Mouse (Mus musculus): Measurements from ENCODE around the gene Etfb. TPM values are rescaled to one million over a fixed set of nuclear protein-coding genes. Genes with fewer than 3 reads are reported as not detected.
A peak's percentile ranks its signal among the peaks of the same experiment; 100 is the strongest.
"Not testable (repeated sequence)": the region's sequence is repeated elsewhere in the genome, so short reads cannot be mapped to it uniquely, and the experiment has no call there.

Gene Etfb
- polyA plus RNA-seq (2014; fragmentation: Nextera tagmentation; extraction: Ambion mirVana), result 323 and 358 TPM in 2 replicates

DNA sequence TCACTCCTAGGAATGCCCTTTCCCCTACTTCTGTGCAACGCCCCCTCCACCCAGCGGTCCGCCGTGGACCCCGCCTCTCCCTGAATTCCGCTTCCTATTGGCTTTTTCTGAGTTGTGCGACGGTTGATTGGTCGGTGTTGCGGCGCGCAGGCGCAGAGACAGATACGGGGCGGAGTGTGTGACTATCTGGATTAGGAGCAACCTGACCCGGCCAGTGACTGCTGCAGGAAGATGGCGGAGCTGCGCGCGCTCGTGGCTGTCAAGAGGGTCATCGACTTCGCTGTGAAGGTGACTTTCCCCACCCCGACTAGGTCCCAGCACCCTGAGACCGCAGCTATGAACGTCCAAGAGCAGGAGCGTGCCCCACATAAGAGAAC, at the start of gene Etfb, which contains the start of gene Gm45233:
TSS of gene Etfb (plus strand) at position 167 of the 377 bp plus-strand sequence.
TSS of gene Gm45233 (plus strand) at position 212 of the 377 bp plus-strand sequence.
- Histone ChIP-seq H3K36me3 (ENCODE audit: control insufficient read depth, insufficient read depth, low read length) (no peaks in the 10 kb centered on the region), H3K4me3 (ENCODE audit: low read length) (peak within 1 kb of the TSS; percentile 47), H3K4me1 (ENCODE audit: control insufficient read depth, insufficient read depth, low read length) (peaks cover 13% of the 10 kb centered on the region; the same call in 1 of the 2 replicates), H3K4me2 (replicated peaks; ENCODE audit: low read depth, low read length) (peak within 1 kb of the TSS; percentile 77), H3K9me3 (ENCODE audit: control insufficient read depth, low read length) (no peaks in the 10 kb centered on the region), H3K9ac (ENCODE audit: low read depth, low read length) (peak within 1 kb of the TSS; percentile 67), H3K27ac (ENCODE audit: low read depth, low read length) (peak within 1 kb of the TSS; percentile 98), H3K27me3 (ENCODE audit: control insufficient read depth, insufficient read depth, low read length) (no peaks in the 10 kb centered on the region)
- WGBS, result under 1% methylated on average over 27 of the region's 27 CpGs
- peak; percentile 97 for ATAC-seq (ENCODE audit: low FRiP score, low TSS enrichment)

DNA sequence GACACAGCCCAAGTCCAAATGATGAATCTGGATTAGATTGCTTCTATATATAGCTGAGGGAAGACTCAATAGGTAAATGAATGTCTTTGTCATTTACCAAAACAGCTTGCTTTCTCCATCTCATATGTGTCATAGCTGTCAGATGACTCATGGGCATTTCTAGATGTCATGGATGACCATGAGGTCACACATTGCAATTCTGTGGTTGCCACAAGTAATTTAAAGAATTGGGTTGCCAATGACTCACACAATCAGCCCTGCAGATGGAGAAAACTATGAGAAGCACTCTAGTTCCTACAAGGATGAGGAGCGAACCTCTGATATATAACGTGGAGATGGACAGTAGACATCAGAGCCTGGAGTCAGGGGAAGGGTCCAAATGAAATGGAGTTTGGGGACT, 44.4 kb upstream of the Etfb start:
- WGBS, result 90% methylated on average over 2 of the region's 2 CpGs
- H3K36me3 ChIP-seq (ENCODE audit: control insufficient read depth, insufficient read depth, low read length), result no peaks in the 10 kb centered on the region
- H3K27me3 ChIP-seq (ENCODE audit: control insufficient read depth, insufficient read depth, low read length), result no peaks in the 10 kb centered on the region
- H3K27ac ChIP-seq (ENCODE audit: low read depth, low read length), result no peak overlapping the region
- H3K4me1 ChIP-seq (ENCODE audit: control insufficient read depth, insufficient read depth, low read length), result no peaks in the 10 kb centered on the region
- H3K4me3 ChIP-seq (ENCODE audit: low read length), result no peak overlapping the region
- no peaks in the 10 kb centered on the region for H3K9me3 ChIP-seq (ENCODE audit: control insufficient read depth, low read length)
- H3K9ac ChIP-seq (ENCODE audit: low read depth, low read length), result no peak overlapping the region
- H3K4me2 ChIP-seq (replicated peaks; ENCODE audit: low read depth, low read length), result no peak overlapping the region
- no peak for ATAC-seq (ENCODE audit: low FRiP score, low TSS enrichment)

DNA sequence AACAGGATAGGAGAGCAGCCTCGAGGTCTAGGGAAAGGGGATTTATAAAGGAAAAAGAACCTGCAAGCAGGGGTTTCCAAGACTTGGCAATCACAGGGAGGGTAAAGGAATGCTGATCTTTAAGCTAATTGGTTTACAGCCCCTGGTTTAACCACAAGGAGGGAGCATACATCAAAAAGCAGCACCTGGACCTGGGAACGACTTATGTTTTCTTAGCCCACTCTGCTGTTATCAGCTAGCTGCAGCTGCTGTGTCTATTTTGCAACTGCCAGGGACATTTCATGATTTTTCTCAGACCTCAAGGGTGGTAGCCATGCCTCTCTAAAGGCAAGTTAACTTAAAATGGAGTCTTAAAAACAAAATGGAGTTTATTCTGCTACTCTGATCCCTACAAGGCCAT, 41.2 kb upstream of the Etfb start:
- Histone ChIP-seq H3K27me3 (ENCODE audit: control insufficient read depth, insufficient read depth, low read length) (no peaks in the 10 kb centered on the region), H3K9me3 (ENCODE audit: control insufficient read depth, low read length) (no peaks in the 10 kb centered on the region), H3K4me1 (ENCODE audit: control insufficient read depth, insufficient read depth, low read length) (no peaks in the 10 kb centered on the region), H3K27ac (ENCODE audit: low read depth, low read length) (no peak overlapping the region), H3K4me3 (ENCODE audit: low read length) (no peak overlapping the region), H3K4me2 (replicated peaks; ENCODE audit: low read depth, low read length) (no peak overlapping the region), H3K36me3 (ENCODE audit: control insufficient read depth, insufficient read depth, low read length) (no peaks in the 10 kb centered on the region), H3K9ac (ENCODE audit: low read depth, low read length) (no peak overlapping the region)
- 9% methylated on average over 2 of the region's 2 CpGs for WGBS
- no peak for ATAC-seq (ENCODE audit: low FRiP score, low TSS enrichment)

DNA sequence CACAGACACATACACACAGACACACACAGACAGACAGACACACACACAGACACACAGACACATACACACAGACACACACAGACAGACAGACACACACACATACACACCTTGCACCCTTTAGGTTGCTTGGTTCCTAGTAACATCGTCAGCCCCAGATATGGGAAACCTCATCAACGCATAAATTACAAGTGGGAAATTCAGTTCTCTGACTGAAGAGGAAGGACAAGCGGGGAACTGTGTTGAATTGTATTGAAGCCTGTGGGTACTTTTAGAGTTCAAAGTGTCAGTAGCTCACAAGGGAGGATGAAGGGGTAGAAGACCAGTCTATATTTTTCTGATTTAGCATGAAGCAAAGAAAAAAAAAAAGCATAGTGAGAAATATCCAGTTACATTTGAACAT, 36.3 kb upstream of the Etfb start:
- H3K4me1 ChIP-seq (ENCODE audit: control insufficient read depth, insufficient read depth, low read length), result no peaks in the 10 kb centered on the region; the same call in 1 of the 2 replicates
- ATAC-seq (ENCODE audit: low FRiP score, low TSS enrichment), result no peak
- H3K4me2 ChIP-seq (replicated peaks; ENCODE audit: low read depth, low read length), result no peak overlapping the region
- no peak overlapping the region for H3K9ac ChIP-seq (ENCODE audit: low read depth, low read length)
- H3K36me3 ChIP-seq (ENCODE audit: control insufficient read depth, insufficient read depth, low read length), result no peaks in the 10 kb centered on the region
- H3K27ac ChIP-seq (ENCODE audit: low read depth, low read length), result no peak overlapping the region
- H3K4me3 ChIP-seq (ENCODE audit: low read length), result no peak overlapping the region
- no peaks in the 10 kb centered on the region for H3K27me3 ChIP-seq (ENCODE audit: control insufficient read depth, insufficient read depth, low read length)
- no peaks in the 10 kb centered on the region for H3K9me3 ChIP-seq (ENCODE audit: control insufficient read depth, low read length)
- 81% methylated on average over 3 of the region's 3 CpGs for WGBS

DNA sequence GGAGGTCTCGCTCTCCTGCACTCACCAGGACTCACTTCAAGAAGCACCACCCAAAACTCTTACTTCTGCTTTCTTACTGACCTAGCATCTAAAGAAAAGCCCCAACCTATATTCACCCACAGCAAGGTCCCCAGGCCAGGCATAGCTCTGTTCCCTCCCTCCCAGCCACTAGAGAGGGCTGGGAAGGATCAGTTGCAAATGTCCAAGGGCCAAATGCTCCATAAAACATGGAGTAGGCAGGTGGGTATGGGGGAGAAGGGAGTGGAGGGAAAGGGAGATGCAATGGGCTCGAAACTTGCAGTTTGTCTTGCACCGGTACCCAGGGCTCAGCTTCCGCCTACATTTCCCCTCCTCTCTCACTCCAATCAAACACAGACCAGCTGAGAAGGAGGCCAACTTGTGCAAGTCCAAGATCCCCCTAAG, 35.7 kb upstream of the Etfb start, which contains the start of gene Siglecg:
TSS of gene Siglecg (plus strand) at position 74 of the 423 bp plus-strand sequence.
- no peaks in the 10 kb centered on the region for H3K36me3 ChIP-seq (ENCODE audit: control insufficient read depth, insufficient read depth, low read length)
- no peaks in the 10 kb centered on the region; the same call in 1 of the 2 replicates for H3K4me1 ChIP-seq (ENCODE audit: control insufficient read depth, insufficient read depth, low read length)
- no peaks in the 10 kb centered on the region for H3K27me3 ChIP-seq (ENCODE audit: control insufficient read depth, insufficient read depth, low read length)
- H3K9ac ChIP-seq (ENCODE audit: low read depth, low read length), result no peak within 1 kb of the TSS
- 46% methylated on average over 4 of the region's 4 CpGs for WGBS
- peak; percentile 56; the same call in 1 of the 2 replicates for ATAC-seq (ENCODE audit: low FRiP score, low TSS enrichment)
- no peak within 1 kb of the TSS for H3K4me2 ChIP-seq (replicated peaks; ENCODE audit: low read depth, low read length)
- H3K9me3 ChIP-seq (ENCODE audit: control insufficient read depth, low read length), result no peaks in the 10 kb centered on the region
- H3K27ac ChIP-seq (ENCODE audit: low read depth, low read length), result no peak within 1 kb of the TSS
- no peak within 1 kb of the TSS for H3K4me3 ChIP-seq (ENCODE audit: low read length)

DNA sequence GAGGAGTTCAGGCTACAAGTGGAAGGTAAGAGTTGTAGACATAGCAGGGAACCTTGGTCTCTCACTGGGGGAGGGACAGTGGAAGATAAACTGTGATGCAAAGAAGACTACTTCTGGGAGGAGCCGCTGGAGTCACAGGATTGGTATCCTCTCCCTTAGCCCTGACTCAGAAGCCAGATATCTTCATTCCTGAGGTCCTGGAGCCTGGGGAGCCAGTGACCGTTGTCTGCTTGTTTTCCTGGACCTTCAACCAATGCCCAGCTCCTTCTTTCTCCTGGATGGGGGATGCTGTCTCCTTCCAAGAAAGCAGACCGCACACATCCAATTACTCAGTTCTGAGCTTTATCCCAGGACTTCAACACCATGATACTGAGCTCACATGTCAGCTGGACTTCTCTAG, 34.8 kb upstream of the Etfb start:
- ATAC-seq (ENCODE audit: low FRiP score, low TSS enrichment), result no peak
- 71% methylated on average over 3 of the region's 3 CpGs for WGBS

DNA sequence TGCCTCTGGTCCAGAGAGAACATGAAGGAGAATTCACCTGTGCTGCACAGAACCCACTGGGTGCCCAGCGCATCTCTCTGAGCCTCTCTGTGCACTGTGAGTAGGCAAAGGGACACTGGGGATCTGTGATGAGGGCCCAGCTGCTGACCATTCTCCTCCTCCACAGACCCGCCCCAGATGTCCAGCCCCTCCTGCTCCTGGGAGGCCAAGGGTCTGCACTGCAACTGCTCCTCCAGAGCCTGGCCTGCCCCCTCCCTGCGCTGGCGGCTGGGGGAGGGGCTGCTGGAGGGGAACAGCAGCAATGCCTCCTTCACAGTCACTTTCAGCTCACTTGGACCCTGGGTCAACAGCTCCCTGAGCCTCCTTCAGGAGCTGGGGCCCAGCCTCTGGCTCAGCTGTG, 32.2 kb upstream of the Etfb start:
- H3K9ac ChIP-seq (ENCODE audit: low read depth, low read length); H3K27me3 ChIP-seq (ENCODE audit: control insufficient read depth, insufficient read depth, low read length); H3K4me1 ChIP-seq (ENCODE audit: control insufficient read depth, insufficient read depth, low read length); H3K9me3 ChIP-seq (ENCODE audit: control insufficient read depth, low read length); H3K4me3 ChIP-seq (ENCODE audit: low read length); H3K27ac ChIP-seq (ENCODE audit: low read depth, low read length); H3K4me2 ChIP-seq (replicated peaks; ENCODE audit: low read depth, low read length); H3K36me3 ChIP-seq (ENCODE audit: control insufficient read depth, insufficient read depth, low read length): not testable (repeated sequence)
- 23% methylated on average over 3 of the region's 4 CpGs for WGBS
- peak; percentile 83; the same call in 1 of the 2 replicates for ATAC-seq (ENCODE audit: low FRiP score, low TSS enrichment)

More for the DNA sequence above, 34.8 kb upstream of the Etfb start:
- H3K4me2 ChIP-seq (replicated peaks; ENCODE audit: low read depth, low read length), result no peak overlapping the region
- no peaks in the 10 kb centered on the region for H3K27me3 ChIP-seq (ENCODE audit: control insufficient read depth, insufficient read depth, low read length)
- no peak overlapping the region for H3K9ac ChIP-seq (ENCODE audit: low read depth, low read length)
- H3K4me1 ChIP-seq (ENCODE audit: control insufficient read depth, insufficient read depth, low read length), result no peaks in the 10 kb centered on the region; the same call in 1 of the 2 replicates
- H3K27ac ChIP-seq (ENCODE audit: low read depth, low read length), result no peak overlapping the region
- H3K36me3 ChIP-seq (ENCODE audit: control insufficient read depth, insufficient read depth, low read length), result no peaks in the 10 kb centered on the region
- H3K4me3 ChIP-seq (ENCODE audit: low read length), result no peak overlapping the region
- no peaks in the 10 kb centered on the region for H3K9me3 ChIP-seq (ENCODE audit: control insufficient read depth, low read length)

DNA sequence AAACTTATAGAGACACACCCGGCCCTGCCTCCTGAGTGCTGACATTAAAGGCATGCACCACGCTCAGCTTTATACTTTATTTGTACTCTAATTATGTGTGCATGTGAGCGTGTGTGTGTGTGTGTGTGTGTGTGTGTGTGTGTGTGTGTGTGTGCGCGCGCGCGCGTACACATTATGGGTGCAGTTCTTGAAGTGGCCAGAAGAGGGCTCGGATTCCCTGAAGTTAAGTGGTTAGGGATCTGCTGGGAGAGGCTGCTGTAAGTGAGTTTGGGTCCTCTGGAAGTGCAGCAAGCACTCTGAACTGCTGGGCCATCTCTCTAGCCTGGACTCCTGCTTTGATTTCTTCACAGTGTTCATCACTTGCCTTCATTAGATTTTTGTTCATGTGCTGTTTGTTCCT, 26.6 kb upstream of the Etfb start:
- ATAC-seq (ENCODE audit: low FRiP score, low TSS enrichment), result no peak
- H3K4me2 ChIP-seq (replicated peaks; ENCODE audit: low read depth, low read length), result no peak overlapping the region
- no peak overlapping the region for H3K27ac ChIP-seq (ENCODE audit: low read depth, low read length)
- H3K9me3 ChIP-seq (ENCODE audit: control insufficient read depth, low read length), result no peaks in the 10 kb centered on the region; the same call in 1 of the 2 replicates
- H3K36me3 ChIP-seq (ENCODE audit: control insufficient read depth, insufficient read depth, low read length), result no peaks in the 10 kb centered on the region
- WGBS, result 81% methylated on average over 10 of the region's 10 CpGs
- H3K27me3 ChIP-seq (ENCODE audit: control insufficient read depth, insufficient read depth, low read length), result no peaks in the 10 kb centered on the region
- no peak overlapping the region for H3K9ac ChIP-seq (ENCODE audit: low read depth, low read length)
- no peaks in the 10 kb centered on the region; the same call in 1 of the 2 replicates for H3K4me1 ChIP-seq (ENCODE audit: control insufficient read depth, insufficient read depth, low read length)
- no peak overlapping the region for H3K4me3 ChIP-seq (ENCODE audit: low read length)

DNA sequence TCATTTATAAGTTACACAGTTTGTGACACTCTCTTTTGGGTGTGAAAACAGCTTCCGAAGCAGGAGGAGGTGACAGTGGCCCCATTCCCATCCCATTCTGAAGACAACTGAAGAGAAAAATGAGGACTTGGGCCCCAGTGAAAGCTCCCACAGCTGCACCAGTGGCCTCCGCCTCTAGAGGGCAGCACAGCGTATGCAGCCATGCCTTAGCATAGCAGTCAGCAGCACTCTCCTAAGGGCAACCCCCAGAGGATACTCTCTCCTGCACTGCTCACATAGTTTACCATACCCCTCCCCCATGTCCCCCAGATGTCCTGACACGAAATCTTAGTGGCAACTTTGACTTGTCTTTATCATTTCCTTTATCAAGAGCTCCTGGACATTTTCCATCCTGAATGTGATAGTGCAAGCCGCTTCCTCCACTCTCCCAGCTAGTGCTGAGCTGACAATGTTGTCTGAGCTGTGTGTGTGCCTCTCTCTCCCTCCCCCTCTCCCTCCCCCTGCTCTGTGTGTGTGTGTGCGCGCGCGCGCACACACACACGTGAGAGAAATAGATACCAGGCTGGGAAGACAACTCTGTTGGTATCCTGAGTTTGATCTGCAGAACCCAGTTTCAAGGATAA, 20.8 kb upstream of the Etfb start:
- no peak overlapping the region for H3K9ac ChIP-seq (ENCODE audit: low read depth, low read length)
- peak; percentile 94 for ATAC-seq (ENCODE audit: low FRiP score, low TSS enrichment)

More for the DNA sequence above, 20.8 kb upstream of the Etfb start:
- no peaks in the 10 kb centered on the region for H3K4me1 ChIP-seq (ENCODE audit: control insufficient read depth, insufficient read depth, low read length)
- no peak overlapping the region for H3K4me3 ChIP-seq (ENCODE audit: low read length)
- no peak overlapping the region for H3K27ac ChIP-seq (ENCODE audit: low read depth, low read length)
- H3K27me3 ChIP-seq (ENCODE audit: control insufficient read depth, insufficient read depth, low read length), result no peaks in the 10 kb centered on the region
- H3K4me2 ChIP-seq (replicated peaks; ENCODE audit: low read depth, low read length), result peak overlapping the region; percentile 17; the same call in 1 of the 2 replicates
- H3K9me3 ChIP-seq (ENCODE audit: control insufficient read depth, low read length), result no peaks in the 10 kb centered on the region
- WGBS, result 18% methylated on average over 11 of the region's 11 CpGs
- H3K36me3 ChIP-seq (ENCODE audit: control insufficient read depth, insufficient read depth, low read length), result no peaks in the 10 kb centered on the region
